Mouse (Mus musculus) MEL (cell line): ENCODE results near the gene Brox. TPM values are rescaled to one million over a fixed set of nuclear protein-coding genes. Genes with fewer than 3 reads are reported as not detected.

Experiments
- DNase-seq: peaks from one replicate; pipeline ENCODE4 v3.0.0; 2011; ENCODE audit warnings: low read depth, low spot score
- H3K27ac ChIP-seq: 2 replicates; pipeline ENCODE4 v1.5.1; 2012; ENCODE audit warnings: low read depth, mild to moderate bottlenecking, control low read depth, low read length, moderate library complexity; ENCODE audit not compliant: control insufficient read depth
- H3K27me3 ChIP-seq, 2 experiments: fragments of 150-350 bp in 1 of 2; sonication (generic) in 1 of 2; 2 replicates each; pipeline ENCODE4 v1.6.1; 2012; ENCODE audit warnings: low read length in 2 of 2, mild to moderate bottlenecking in 2 of 2, improper control_type of control experiment in 1 of 2, moderate library complexity in 1 of 2; ENCODE audit not compliant: insufficient read depth in 2 of 2, control insufficient read depth in 1 of 2
- H3K36me3 ChIP-seq, 2 experiments: 2 replicates each; pipeline ENCODE4 v1.6.1; 2012 to 2014; ENCODE audit warnings: low read length in 2 of 2, improper control_type of control experiment in 1 of 2, inconsistent platforms in 1 of 2, mild to moderate bottlenecking in 1 of 2; ENCODE audit not compliant: insufficient read depth in 2 of 2, control insufficient read depth in 1 of 2
- H3K4me1 ChIP-seq, 2 experiments: fragments of 150-350 bp in 1 of 2; sonication (generic) in 1 of 2; 2 replicates each; pipeline ENCODE4 v1.6.1; 2012; ENCODE audit warnings: low read length in 2 of 2, improper control_type of control experiment in 1 of 2, mild to moderate bottlenecking in 1 of 2; ENCODE audit not compliant: insufficient read depth in 2 of 2, control insufficient read depth in 1 of 2
- H3K4me3 ChIP-seq, 2 experiments: fragments of 150-350 bp in 1 of 2; sonication (generic) in 1 of 2; 2 replicates each; pipeline ENCODE4 v1.5.1; 2012; ENCODE audit warnings: low read depth in 2 of 2, low read length in 2 of 2, mild to moderate bottlenecking in 2 of 2, moderate library complexity in 2 of 2, control low read depth in 1 of 2, improper control_type of control experiment in 1 of 2; ENCODE audit not compliant: control insufficient read depth in 1 of 2, insufficient read depth in 1 of 2
- H3K79me2 ChIP-seq: 2 replicates; pipeline ENCODE4 v1.6.1; 2012; ENCODE audit warnings: mild to moderate bottlenecking, low read length, moderate library complexity; ENCODE audit not compliant: control insufficient read depth, poor library complexity, insufficient read depth
- H3K9ac ChIP-seq: 2 replicates; pipeline ENCODE4 v1.6.1; 2012; ENCODE audit warnings: low read depth, mild to moderate bottlenecking, control low read depth, low read length, moderate library complexity; ENCODE audit not compliant: control insufficient read depth, poor library complexity, severe bottlenecking
- H3K9me3 ChIP-seq: fragments of 150-350 bp; sonication (generic); replicated peaks from 2 replicates; pipeline ENCODE4 v1.6.1; 2012; ENCODE audit warnings: mild to moderate bottlenecking, low read length, improper control_type of control experiment, moderate library complexity; ENCODE audit not compliant: insufficient read depth
- CTCF ChIP-seq, 3 experiments: IDR thresholded peaks in 2 of 3; conservative IDR thresholded peaks in 1 of 3; 2 replicates each; pipeline ENCODE4 v1.5.1; 2011 to 2012; ENCODE audit warnings: low read length in 3 of 3, low read depth in 2 of 3, mild to moderate bottlenecking in 2 of 3, improper control_type of control experiment in 1 of 3, inconsistent platforms in 1 of 3, mixed read lengths in 1 of 3, moderate library complexity in 1 of 3; ENCODE audit not compliant: control insufficient read depth in 1 of 3, insufficient read depth in 1 of 3, poor library complexity in 1 of 3, severe bottlenecking in 1 of 3
- EP300 ChIP-seq, 2 experiments: IDR thresholded peaks; 2 replicates each; pipeline ENCODE4 v1.6.1; 2011; ENCODE audit warnings: improper control_type of control experiment in 2 of 2, low read length in 2 of 2, low read depth in 1 of 2, mild to moderate bottlenecking in 1 of 2
- ETS1 ChIP-seq: IDR thresholded peaks from 2 replicates; pipeline ENCODE4 v1.6.1; 2012; ENCODE audit warnings: low read depth, mild to moderate bottlenecking, inconsistent platforms, low read length, improper control_type of control experiment, moderate library complexity
- GATA1 ChIP-seq: IDR thresholded peaks from 2 replicates; pipeline ENCODE4 v1.6.1; 2011; ENCODE audit warnings: low read depth, low read length, improper control_type of control experiment
- MAZ ChIP-seq: IDR thresholded peaks from 2 replicates; pipeline ENCODE4 v1.6.1; 2012; ENCODE audit warnings: low read depth, mild to moderate bottlenecking, inconsistent platforms, low read length, improper control_type of control experiment
- MXI1 ChIP-seq: IDR thresholded peaks from 2 replicates; pipeline ENCODE4 v1.6.1; 2011; ENCODE audit warnings: mild to moderate bottlenecking, low read depth, low read length, improper control_type of control experiment
- MYB ChIP-seq: IDR thresholded peaks from 2 replicates; pipeline ENCODE4 v1.6.1; 2011; ENCODE audit warnings: mild to moderate bottlenecking, low read depth, low read length, improper control_type of control experiment
- POLR2AphosphoS5 ChIP-seq: IDR thresholded peaks from 2 replicates; pipeline ENCODE4 v1.6.1; 2012; ENCODE audit warnings: low read depth, borderline replicate concordance, mild to moderate bottlenecking, inconsistent platforms, low read length, moderate library complexity, mixed read lengths
- RAD21 ChIP-seq: IDR thresholded peaks from 2 replicates; pipeline ENCODE4 v1.6.1; 2011; ENCODE audit warnings: mild to moderate bottlenecking, low read depth, low read length, improper control_type of control experiment
- SIN3A ChIP-seq: IDR thresholded peaks from 2 replicates; pipeline ENCODE4 v1.6.1; 2012; ENCODE audit warnings: low read length, improper control_type of control experiment, inconsistent platforms
- TBP ChIP-seq: IDR thresholded peaks from 2 replicates; pipeline ENCODE4 v1.8.0; 2011; ENCODE audit warnings: low read depth, low read length, improper control_type of control experiment
- TCF12 ChIP-seq: IDR thresholded peaks from 2 replicates; pipeline ENCODE4 v1.6.1; 2014; ENCODE audit warnings: low read depth, mild to moderate bottlenecking, inconsistent platforms, low read length, improper control_type of control experiment, moderate library complexity
- ZC3H11A ChIP-seq: IDR thresholded peaks from 2 replicates; pipeline ENCODE4 v1.6.1; 2012; ENCODE audit warnings: low read depth, mild to moderate bottlenecking, inconsistent platforms, low read length, improper control_type of control experiment
- ZMIZ1 ChIP-seq: IDR thresholded peaks from 2 replicates; pipeline ENCODE4 v1.6.1; 2012; ENCODE audit warnings: low read depth, mild to moderate bottlenecking, inconsistent platforms, low read length, improper control_type of control experiment, moderate library complexity
- polyA plus RNA-seq, 2 experiments: library from polyadenylated mRNA; stranded (reverse) in 1 of 2; unstranded in 1 of 2; fragments of >175 nt in 1 of 2; fragments of >200 nt in 1 of 2; gene quantifications; 2 replicates each; pipeline versions ENCODE4 v1.2.1 to v1.2.4; 2012; ENCODE audit warnings: low replicate concordance in 2 of 2, low read depth in 1 of 2; ENCODE audit not compliant: insufficient read length in 2 of 2, insufficient read depth in 1 of 2, missing spikeins in 1 of 2
- total RNA-seq: library from RNA; depleted of rRNA; stranded (reverse); fragments of 300-350 nt; gene quantifications from 2 replicates; pipeline ENCODE4 v1.2.3, GENCODE M21; 2012

The Brox gene
- total and polyA plus RNA-seq, 3 experiments: 25.4 to 145 (median 28.4) TPM

GRCm38 (mm10) chr1:183275763-183276162, 21.3 kb downstream of the Brox start:
- Histone ChIP-seq H3K4me3 (no peak overlapping the region), H3K27ac (no peak overlapping the region), H3K4me1 (no peaks in the 10 kb centered on the region), H3K9me3 (no peaks in the 10 kb centered on the region), H3K27me3 (no peaks in the 10 kb centered on the region), H3K36me3 (peaks cover 0 to 4% of the 10 kb centered on the region in 2 experiments; a peak in 1 of 4 replicates), H3K79me2 (no peaks in the 10 kb centered on the region), H3K9ac (no peak overlapping the region)
- no peak for TF ChIP-seq TBP
- 0 out of 2 replicates have a peak, but pooled peaks have one; percentile 26 for TF ChIP-seq POLR2AphosphoS5
- TF ChIP-seq SIN3A: no peak
- no peak for TF ChIP-seq ZC3H11A
- no peak for DNase-seq

GRCm38 (mm10) chr1:183274385-183274784, 22.7 kb downstream of the Brox start:
- no peaks in the 10 kb centered on the region for H3K4me1 ChIP-seq
- no peak for TF ChIP-seq TCF12
- TF ChIP-seq RAD21: no peak
- no peak for TF ChIP-seq ETS1
- no peak for TF ChIP-seq ZMIZ1
- TF ChIP-seq ZC3H11A: no peak
- no peak for TF ChIP-seq MAZ
- no peak for TF ChIP-seq EP300 (IDR thresholded peaks at IDR 0.05; ENCODE audit: low read depth in 1 of 2, low read length in 2 of 2)
- TF ChIP-seq MXI1: no peak
- TF ChIP-seq GATA1: no peak
- TF ChIP-seq CTCF (IDR thresholded peaks at IDR 0.05 in 2 of 3, conservative IDR thresholded peaks at IDR 0.05 in 1 of 3; ENCODE audit: control insufficient read depth in 1 of 3, insufficient read depth in 1 of 3, low read depth in 2 of 3, low read length in 3 of 3, poor library complexity in 1 of 3, severe bottlenecking in 1 of 3): no peak
- TF ChIP-seq MYB: no peak
- no peak for DNase-seq
- no peaks in the 10 kb centered on the region for H3K79me2 ChIP-seq
- no peaks in the 10 kb centered on the region for H3K27me3 ChIP-seq
- H3K9ac ChIP-seq: no peak overlapping the region
- no peaks in the 10 kb centered on the region for H3K9me3 ChIP-seq
- no peak overlapping the region for H3K4me3 ChIP-seq
- no peak overlapping the region for H3K27ac ChIP-seq
- H3K36me3 ChIP-seq: no peaks in the 10 kb centered on the region; a peak in 1 of 4 replicates
